In genomic region chr4:154449343-154449742, GRCm38 (mm10) we compare ENCODE assay signal across 8 mouse cellular contexts.
DNase-seq lines count a peak whose midpoint lies in the region; ATAC-seq and TF ChIP-seq lines count a peak whose summit lies in the region.

No protein-coding gene starts in this region.

- H3K27ac ChIP-seq in heart, embryonic 11.5 days (ENCODE audit: low read depth, low read length), result no peak overlapping the region
- no peak overlapping the region for H3K27ac ChIP-seq in cortical plate, adult 2 months (ENCODE audit: insufficient read depth, low read length)
- H3K27ac ChIP-seq in heart, embryonic 12.5 days (ENCODE audit: poor library complexity, severe bottlenecking), result peak overlapping the region; percentile 29; the same call in 1 of the 2 replicates
- peak overlapping the region; percentile 36; the same call in 1 of the 2 replicates for H3K27ac ChIP-seq in kidney, postnatal 0 days
- no peak overlapping the region for H3K27ac ChIP-seq in liver, postnatal 0 days (ENCODE audit: low read depth)

- H3K4me1 ChIP-seq in heart, embryonic 11.5 days (ENCODE audit: control insufficient read depth, insufficient read depth, low read length), result peaks cover 27% of the 10 kb centered on the region
- H3K4me1 ChIP-seq in cortical plate, adult 2 months (ENCODE audit: control insufficient read depth, insufficient read depth, low read length), result no peaks in the 10 kb centered on the region; the same call in 1 of the 2 replicates
- peaks cover 72% of the 10 kb centered on the region for H3K4me1 ChIP-seq in heart, embryonic 12.5 days (replicated peaks)
- H3K4me1 ChIP-seq in kidney, postnatal 0 days (replicated peaks; ENCODE audit: insufficient read depth, low read length), result no peaks in the 10 kb centered on the region; the same call in 1 of the 2 replicates
- no peaks in the 10 kb centered on the region for H3K4me1 ChIP-seq in liver, postnatal 0 days (ENCODE audit: insufficient read depth)

- H3K9ac ChIP-seq in heart, embryonic 11.5 days (ENCODE audit: low read depth, low read length), result no peak overlapping the region
- H3K9ac ChIP-seq in heart, embryonic 12.5 days, result no peak overlapping the region
- no peak overlapping the region for H3K9ac ChIP-seq in kidney, postnatal 0 days (ENCODE audit: low read depth, low read length)
- H3K9ac ChIP-seq in liver, postnatal 0 days (replicated peaks), result no peak overlapping the region

- H3K4me2 ChIP-seq in heart, embryonic 11.5 days, result no peak overlapping the region
- no peak overlapping the region for H3K4me2 ChIP-seq in heart, embryonic 12.5 days
- no peak overlapping the region for H3K4me2 ChIP-seq in kidney, postnatal 0 days (ENCODE audit: low read length)
- no peak overlapping the region for H3K4me2 ChIP-seq in liver, postnatal 0 days (ENCODE audit: low read depth, low read length)

- peaks cover 30% of the 10 kb centered on the region for H3K27me3 ChIP-seq in heart, embryonic 11.5 days (ENCODE audit: control insufficient read depth, insufficient read depth, low read length)
- H3K27me3 ChIP-seq in heart, embryonic 12.5 days (replicated peaks), result peaks cover 41% of the 10 kb centered on the region
- H3K27me3 ChIP-seq in kidney, postnatal 0 days (ENCODE audit: insufficient read depth, low read length), result peaks cover 10% of the 10 kb centered on the region; the same call in 1 of the 2 replicates
- no peaks in the 10 kb centered on the region for H3K27me3 ChIP-seq in liver, postnatal 0 days (ENCODE audit: insufficient read depth, low read length)

- H3K9me3 ChIP-seq in heart, embryonic 11.5 days (replicated peaks; ENCODE audit: control insufficient read depth, low read length), result no peaks in the 10 kb centered on the region
- H3K9me3 ChIP-seq in heart, embryonic 12.5 days (replicated peaks), result no peaks in the 10 kb centered on the region
- H3K9me3 ChIP-seq in kidney, postnatal 0 days (replicated peaks; ENCODE audit: low read length), result no peaks in the 10 kb centered on the region
- no peaks in the 10 kb centered on the region for H3K9me3 ChIP-seq in liver, postnatal 0 days (ENCODE audit: low read length)

- ATAC-seq in heart, embryonic 11.5 days (replicated peaks; ENCODE audit: insufficient number of reproducible peaks, low FRiP score, low TSS enrichment), result no peak
- no peak for ATAC-seq in heart, embryonic 12.5 days (ENCODE audit: insufficient number of reproducible peaks, low FRiP score)
- ATAC-seq in kidney, postnatal 0 days (replicated peaks; ENCODE audit: low FRiP score, low read depth), result 0 out of 2 replicates have a peak, but pooled peaks have one; percentile 30
- ATAC-seq in liver, postnatal 0 days, result peak; percentile 40; the same call in 1 of the 2 replicates

- 10% methylated on average over 3 of the region's 3 CpGs for WGBS in heart, embryonic 11.5 days (ENCODE audit: insufficient replicate concordance)
- 14% methylated on average over 3 of the region's 3 CpGs for WGBS in heart, embryonic 12.5 days
- 20% methylated on average over 3 of the region's 3 CpGs for WGBS in kidney, postnatal 0 days
- WGBS in liver, postnatal 0 days (ENCODE audit: insufficient replicate concordance), result 30% methylated on average over 3 of the region's 3 CpGs

- TF ChIP-seq CTCF in cortical plate, adult 2 months (IDR thresholded peaks at IDR 0.05; ENCODE audit: extremely low read depth, insufficient read depth, low read length), result peak; percentile 65
- peak; percentile 67 for TF ChIP-seq CTCF in kidney, postnatal 0 days (IDR thresholded peaks at IDR 0.05; ENCODE audit: low read depth)
- TF ChIP-seq CTCF in liver, postnatal 0 days (IDR thresholded peaks at IDR 0.05; ENCODE audit: low read depth), result peak; percentile 57

- H3K4me3 ChIP-seq in heart, embryonic 11.5 days (ENCODE audit: low read depth, low read length), result no peak overlapping the region
- H3K4me3 ChIP-seq in cortical plate, adult 2 months (ENCODE audit: insufficient read depth, low read length), result no peak overlapping the region
- H3K4me3 ChIP-seq in heart, embryonic 12.5 days, result no peak overlapping the region
- no peak overlapping the region for H3K4me3 ChIP-seq in kidney, postnatal 0 days (replicated peaks; ENCODE audit: low read depth, low read length)
- H3K4me3 ChIP-seq in liver, postnatal 0 days (ENCODE audit: low read depth, low read length), result no peak overlapping the region

- DNase-seq in heart, adult 11 months, result peak; percentile 92
- peak; percentile 61 for DNase-seq in kidney, postnatal 0 days (ENCODE audit: low spot score)
- peak; percentile 30 for DNase-seq in liver, postnatal 0 days
- DNase-seq in retina, postnatal 1 day, result peak; percentile 65
- DNase-seq in spleen, postnatal 4 days (ENCODE audit: low spot score in 2 of 2), result no peak

- no peak for TF ChIP-seq EP300 in liver, postnatal 0 days (IDR thresholded peaks at IDR 0.05; ENCODE audit: low read depth)

- no peak for TF ChIP-seq POLR2A in cortical plate, adult 2 months (IDR thresholded peaks at IDR 0.05; ENCODE audit: extremely low read depth, insufficient read depth, low read length)

- H3K36me3 ChIP-seq in heart, embryonic 11.5 days (ENCODE audit: control insufficient read depth, insufficient read depth, low read length), result no peaks in the 10 kb centered on the region
- H3K36me3 ChIP-seq in heart, embryonic 12.5 days, result no peaks in the 10 kb centered on the region
- H3K36me3 ChIP-seq in kidney, postnatal 0 days (ENCODE audit: insufficient read depth, low read length), result no peaks in the 10 kb centered on the region
- no peaks in the 10 kb centered on the region for H3K36me3 ChIP-seq in liver, postnatal 0 days (replicated peaks; ENCODE audit: insufficient read depth, low read length)

Comparison
In these comparisons a context has a peak if more than half of its experiments do, and no peak if none do; other contexts are left out.
1. H3K27ac ChIP-seq: peak in heart, embryonic 12.5 days (single experiment) and kidney, postnatal 0 days (single experiment); none in heart, embryonic 11.5 days (single experiment), cortical plate, adult 2 months (single experiment) and liver, postnatal 0 days (single experiment).
2. DNase-seq: peak in heart, adult 11 months (single experiment), kidney, postnatal 0 days (single experiment), liver, postnatal 0 days (single experiment) and retina, postnatal 1 day (single experiment); none in spleen, postnatal 4 days (0 of 2).
3. ATAC-seq: peak in kidney, postnatal 0 days (single experiment) and liver, postnatal 0 days (single experiment); none in heart, embryonic 11.5 days (single experiment) and heart, embryonic 12.5 days (single experiment).
4. Peak in every context shown above with its lines, with median percentiles within 50 percentile points of each other: CTCF ChIP-seq.